Mouse (Mus musculus): ENCODE results near the gene Tmem235. TPM values are rescaled to one million over a fixed set of nuclear protein-coding genes. Genes with fewer than 3 reads are reported as not detected.
"Not testable (repeated sequence)": the region's sequence is repeated elsewhere in the genome, so short reads cannot be mapped to it uniquely, and the experiment has no call there.

The Tmem235 gene
- polyA plus RNA-seq (2015; fragmentation: Nextera tagmentation; extraction: Ambion mirVana), result not detected in 2 replicates

DNA sequence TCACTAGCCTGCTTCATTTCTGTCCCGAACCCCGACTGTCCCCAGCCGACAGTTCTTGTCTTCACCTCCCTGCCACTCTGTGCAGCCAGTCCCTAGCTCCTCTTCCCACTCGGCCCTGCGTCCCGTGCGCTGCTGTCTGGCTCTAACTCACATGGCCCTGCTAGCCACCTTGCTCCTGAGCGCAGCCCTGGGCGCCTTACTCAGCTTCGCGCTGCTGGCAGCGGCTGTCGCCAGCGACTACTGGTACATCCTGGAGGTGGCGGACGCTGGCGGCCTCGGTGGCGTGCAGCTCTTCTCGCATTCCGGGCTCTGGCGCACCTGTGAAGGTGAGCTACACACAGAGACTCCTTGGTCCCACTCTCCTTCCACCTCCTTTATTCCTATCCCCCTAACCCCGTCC is at the start of gene Tmem235:
Gene Tmem235, plus strand, starts transcription at position 152 of the 400 bp plus-strand sequence.
- WGBS, result 2% methylated on average over 23 of the region's 23 CpGs

GRCm38 (mm10) chr11:117813867-117814266 is 46.7 kb upstream of the Tmem235 start:
- Histone ChIP-seq H3K9me3 (no peaks in the 10 kb centered on the region), H3K4me2 (no peak overlapping the region), H3K27me3 (peaks cover 19% of the 10 kb centered on the region), H3K36me3 (peaks cover 4% of the 10 kb centered on the region; the same call in 1 of the 2 replicates), H3K9ac (no peak overlapping the region), H3K4me3 (no peak overlapping the region), H3K4me1 (replicated peaks) (peaks cover 27% of the 10 kb centered on the region), H3K27ac (no peak overlapping the region)
- no peak for ATAC-seq (ENCODE audit: low FRiP score)
- 77% methylated on average over 5 of the region's 5 CpGs for WGBS

More for the DNA sequence above, at the start of gene Tmem235:
- Histone ChIP-seq H3K4me1 (replicated peaks) (peaks cover 23% of the 10 kb centered on the region), H3K27ac (no peak within 1 kb of the TSS), H3K4me2 (peak within 1 kb of the TSS; percentile 37), H3K9me3 (no peaks in the 10 kb centered on the region), H3K4me3 (no peak within 1 kb of the TSS), H3K27me3 (peaks cover 44% of the 10 kb centered on the region), H3K9ac (peak within 1 kb of the TSS; percentile 2; the same call in 1 of the 2 replicates), H3K36me3 (peaks cover 9% of the 10 kb centered on the region; the same call in 1 of the 2 replicates)
- no peak for ATAC-seq (ENCODE audit: low FRiP score)

GRCm38 (mm10) chr11:117814704-117815366 is 45.7 kb upstream of the Tmem235 start:
- H3K9me3 ChIP-seq, result no peaks in the 10 kb centered on the region
- 92% methylated on average over 6 of the region's 6 CpGs for WGBS
- H3K27me3 ChIP-seq, result peaks cover 9% of the 10 kb centered on the region
- H3K4me2 ChIP-seq, result no peak overlapping the region
- no peak overlapping the region for H3K9ac ChIP-seq
- H3K4me1 ChIP-seq (replicated peaks), result peaks cover 25% of the 10 kb centered on the region
- no peak overlapping the region for H3K27ac ChIP-seq
- H3K4me3 ChIP-seq, result no peak overlapping the region
- no peak for ATAC-seq (ENCODE audit: low FRiP score)
- H3K36me3 ChIP-seq, result peaks cover 4% of the 10 kb centered on the region; the same call in 1 of the 2 replicates

GRCm38 (mm10) chr11:117815850-117816249 is 44.7 kb upstream of the Tmem235 start:
- 92% methylated on average over 9 of the region's 9 CpGs for WGBS
- H3K36me3 ChIP-seq; H3K9me3 ChIP-seq; H3K4me2 ChIP-seq; H3K27ac ChIP-seq; H3K4me3 ChIP-seq; ATAC-seq (ENCODE audit: low FRiP score); H3K27me3 ChIP-seq; H3K9ac ChIP-seq: not testable (repeated sequence)
- H3K4me1 ChIP-seq (replicated peaks), result peaks cover 15% of the 10 kb centered on the region

GRCm38 (mm10) chr11:117816389-117816996 is 44.1 kb upstream of the Tmem235 start:
- peaks cover 4% of the 10 kb centered on the region; the same call in 1 of the 2 replicates for H3K36me3 ChIP-seq
- no peak overlapping the region for H3K4me3 ChIP-seq
- H3K27me3 ChIP-seq, result no peaks in the 10 kb centered on the region
- no peak overlapping the region for H3K4me2 ChIP-seq
- H3K9me3 ChIP-seq, result no peaks in the 10 kb centered on the region
- no peak overlapping the region for H3K27ac ChIP-seq
- H3K4me1 ChIP-seq (replicated peaks), result peaks cover 10% of the 10 kb centered on the region
- no peak overlapping the region for H3K9ac ChIP-seq
- WGBS, result 87% methylated on average over 13 of the region's 13 CpGs
- no peak for ATAC-seq (ENCODE audit: low FRiP score)

GRCm38 (mm10) chr11:117819095-117819494 is 41.5 kb upstream of the Tmem235 start:
- Histone ChIP-seq H3K27ac (no peak overlapping the region), H3K4me3 (no peak overlapping the region), H3K9me3 (no peaks in the 10 kb centered on the region), H3K4me1 (replicated peaks) (peaks cover 14% of the 10 kb centered on the region), H3K9ac (no peak overlapping the region), H3K27me3 (no peaks in the 10 kb centered on the region), H3K4me2 (no peak overlapping the region), H3K36me3 (no peaks in the 10 kb centered on the region)
- 70% methylated on average over 8 of the region's 8 CpGs for WGBS
- no peak for ATAC-seq (ENCODE audit: low FRiP score)

DNA sequence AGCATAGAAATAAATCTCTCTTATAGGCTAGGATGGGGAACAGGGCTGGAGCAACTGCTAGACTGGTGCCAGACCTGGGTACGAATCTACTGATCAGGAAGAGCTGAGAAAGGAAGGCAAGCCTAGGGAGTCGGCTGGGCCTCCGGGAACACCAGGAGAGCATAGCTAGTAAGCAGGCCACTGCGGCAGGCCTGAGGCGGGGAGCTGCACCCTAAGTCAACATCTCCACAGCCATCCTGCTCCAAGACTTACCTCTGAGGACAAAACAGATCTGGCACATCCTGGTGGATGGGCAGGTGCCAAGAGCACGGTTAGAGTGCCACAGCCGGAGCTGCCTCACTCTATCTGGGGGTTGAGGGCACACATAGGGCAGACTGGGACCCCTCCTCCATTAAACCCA is 40.4 kb upstream of the Tmem235 start:
- Histone ChIP-seq H3K27me3 (no peaks in the 10 kb centered on the region), H3K9ac (no peak overlapping the region), H3K36me3 (no peaks in the 10 kb centered on the region), H3K4me3 (no peak overlapping the region), H3K4me1 (replicated peaks) (peaks cover 23% of the 10 kb centered on the region), H3K4me2 (no peak overlapping the region), H3K27ac (no peak overlapping the region), H3K9me3 (no peaks in the 10 kb centered on the region)
- 91% methylated on average over 7 of the region's 7 CpGs for WGBS
- ATAC-seq (ENCODE audit: low FRiP score), result no peak

DNA sequence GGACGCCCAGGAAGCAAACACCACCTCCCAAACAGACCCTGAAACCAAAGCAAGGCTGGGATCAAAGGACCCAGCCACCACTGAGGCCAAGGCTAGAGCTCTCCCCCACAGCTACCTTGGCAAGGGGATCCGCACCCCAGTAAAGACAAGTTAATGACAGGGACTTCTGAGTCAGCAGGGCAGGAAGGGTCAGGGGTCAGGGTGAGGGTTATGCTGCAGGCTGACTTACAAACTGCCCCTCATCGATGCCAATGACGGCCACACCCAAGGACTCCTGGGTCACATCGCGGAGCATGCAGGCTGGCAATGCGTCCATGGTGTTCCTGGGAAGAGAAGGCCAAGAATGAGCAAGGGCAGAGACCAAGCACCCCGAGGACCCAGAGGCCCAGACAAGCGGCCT is 38.7 kb upstream of the Tmem235 start:
- no peaks in the 10 kb centered on the region for H3K27me3 ChIP-seq
- no peak overlapping the region for H3K4me3 ChIP-seq
- H3K36me3 ChIP-seq, result no peaks in the 10 kb centered on the region
- no peak overlapping the region for H3K27ac ChIP-seq
- 88% methylated on average over 9 of the region's 9 CpGs for WGBS
- H3K4me2 ChIP-seq, result no peak overlapping the region
- peaks cover 39% of the 10 kb centered on the region for H3K4me1 ChIP-seq (replicated peaks)
- H3K9me3 ChIP-seq, result no peaks in the 10 kb centered on the region
- H3K9ac ChIP-seq, result no peak overlapping the region
- ATAC-seq (ENCODE audit: low FRiP score), result no peak

DNA sequence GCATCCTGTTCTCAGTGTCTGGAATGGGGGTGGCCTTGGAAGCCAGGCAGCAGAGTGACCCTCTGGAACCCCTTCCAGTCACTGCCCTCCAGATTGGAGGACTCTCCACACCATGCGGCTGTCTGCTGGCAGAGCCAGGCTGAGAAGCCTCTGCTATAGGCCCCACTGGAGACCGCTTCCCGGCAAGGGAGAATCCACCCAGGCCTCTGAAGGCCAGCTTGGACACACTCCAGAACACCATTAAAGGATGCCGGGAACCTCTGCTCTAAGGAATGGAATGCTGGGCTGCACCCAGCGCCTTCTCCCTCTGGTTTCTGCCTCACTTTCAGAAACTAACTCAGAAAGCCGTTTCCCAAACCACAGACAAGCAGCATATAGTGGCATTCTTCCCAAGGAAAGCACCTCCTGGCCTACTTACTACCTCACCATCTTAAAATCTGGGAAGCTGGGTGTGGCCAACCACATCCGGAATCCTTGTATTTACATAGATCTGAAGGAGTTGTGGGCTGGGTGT is 37.8 kb upstream of the Tmem235 start:
- no peak for ATAC-seq (ENCODE audit: low FRiP score)
- H3K36me3 ChIP-seq, result no peaks in the 10 kb centered on the region
- H3K9ac ChIP-seq, result no peak overlapping the region
- WGBS, result 82% methylated on average over 7 of the region's 7 CpGs
- peaks cover 45% of the 10 kb centered on the region for H3K4me1 ChIP-seq (replicated peaks)
- H3K4me3 ChIP-seq, result no peak overlapping the region
- H3K27me3 ChIP-seq, result no peaks in the 10 kb centered on the region
- no peak overlapping the region for H3K27ac ChIP-seq
- H3K9me3 ChIP-seq, result no peaks in the 10 kb centered on the region
- no peak overlapping the region for H3K4me2 ChIP-seq

DNA sequence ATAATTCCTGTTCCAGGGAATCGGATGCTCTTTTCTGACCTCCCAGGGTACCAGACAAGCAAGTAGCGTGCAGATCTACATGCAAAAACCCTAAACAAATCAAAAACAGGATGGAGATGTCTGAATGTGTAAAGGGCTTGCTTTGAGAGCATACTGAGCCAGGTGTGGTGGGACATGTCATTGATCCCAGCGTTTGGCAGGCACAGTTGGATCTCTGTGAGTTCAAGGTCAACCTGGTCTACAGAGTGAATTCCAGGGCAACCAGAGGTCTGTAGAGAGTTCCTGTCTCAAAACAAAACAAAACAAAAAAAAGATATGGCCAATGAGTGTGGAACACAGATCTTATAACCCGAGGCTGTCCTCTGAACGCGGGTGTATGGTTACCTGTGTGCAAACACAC is 37.1 kb upstream of the Tmem235 start:
- Histone ChIP-seq H3K9ac (no peak overlapping the region), H3K9me3 (no peaks in the 10 kb centered on the region), H3K4me1 (replicated peaks) (peaks cover 51% of the 10 kb centered on the region), H3K4me2 (no peak overlapping the region), H3K27me3 (no peaks in the 10 kb centered on the region), H3K36me3 (no peaks in the 10 kb centered on the region), H3K27ac (no peak overlapping the region), H3K4me3 (no peak overlapping the region)
- ATAC-seq (ENCODE audit: low FRiP score), result no peak
- WGBS, result 95% methylated on average over 6 of the region's 6 CpGs

DNA sequence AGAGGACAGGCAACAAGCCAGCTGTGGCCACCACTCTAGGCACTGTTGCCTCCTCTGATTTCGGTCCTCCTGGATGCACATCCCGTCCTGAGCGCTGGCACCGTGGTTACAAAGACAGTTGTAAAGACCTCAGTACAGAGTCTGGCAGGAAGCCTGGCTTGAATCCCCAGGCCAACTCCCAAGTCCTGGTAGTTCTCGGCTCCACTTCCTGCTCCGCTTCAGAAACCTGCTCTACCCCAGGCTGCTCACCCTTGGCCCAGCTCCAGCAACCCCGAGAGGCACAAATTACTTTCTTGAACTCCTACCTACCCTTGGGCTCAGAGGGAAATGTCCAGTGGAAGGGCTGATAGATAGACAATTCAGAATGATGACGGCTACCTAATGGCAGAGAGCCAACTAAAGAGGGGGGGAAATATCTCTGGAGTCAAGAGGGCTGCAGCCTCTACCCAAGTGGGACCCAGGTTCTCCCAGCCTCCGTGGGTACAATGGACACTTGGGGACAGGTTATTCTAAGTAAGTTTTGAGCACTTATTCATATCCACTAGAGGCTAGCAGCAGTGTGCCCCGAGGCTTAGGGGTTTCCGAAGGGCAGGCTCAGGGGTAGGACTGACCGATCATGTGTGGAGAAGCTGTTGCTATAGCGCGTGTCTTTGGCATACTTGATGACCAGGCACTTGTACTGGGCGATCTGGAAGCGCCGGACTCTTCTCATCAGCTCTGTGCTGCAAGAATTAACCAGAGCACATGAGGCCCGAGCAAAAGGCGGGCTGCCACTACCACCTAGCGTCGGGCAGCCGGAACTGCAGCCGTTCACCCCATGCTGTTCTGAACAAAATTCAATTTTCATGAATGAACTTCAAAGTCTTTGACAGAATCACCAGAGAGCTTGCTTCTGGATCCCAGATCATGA is 36.2 kb upstream of the Tmem235 start:
- WGBS, result 19% methylated on average over 23 of the region's 23 CpGs

More for the DNA sequence above, 36.2 kb upstream of the Tmem235 start:
- no peaks in the 10 kb centered on the region for H3K36me3 ChIP-seq
- no peaks in the 10 kb centered on the region for H3K27me3 ChIP-seq
- ATAC-seq (ENCODE audit: low FRiP score), result peak; percentile 75
- peak overlapping the region; percentile 72 for H3K4me2 ChIP-seq
- H3K4me1 ChIP-seq (replicated peaks), result peaks cover 53% of the 10 kb centered on the region
- no peaks in the 10 kb centered on the region for H3K9me3 ChIP-seq
- peak overlapping the region; percentile 22 for H3K4me3 ChIP-seq
- H3K9ac ChIP-seq, result peak overlapping the region; percentile 64; the same call in 1 of the 2 replicates
- no peak overlapping the region for H3K27ac ChIP-seq
